Mouse (Mus musculus): ENCODE data around the gene Pak6. TPM values are rescaled to one million over a fixed set of nuclear protein-coding genes. Genes with fewer than 3 reads are reported as not detected.

The Pak6 gene
- total and polyA plus RNA-seq, 3 experiments: 0.05 to 0.73 (median 0.42) TPM

- TF ChIP-seq MXI1 (IDR thresholded peaks at IDR 0.05; ENCODE audit: low read depth, low read length) (no peak), MYC (IDR thresholded peaks at IDR 0.05; ENCODE audit: low read depth, low read length) (no peak), GABPA (IDR thresholded peaks at IDR 0.05; ENCODE audit: insufficient replicate concordance, low read depth, low read length) (no peak), E2F4 (IDR thresholded peaks at IDR 0.05; ENCODE audit: insufficient replicate concordance, low read depth, low read length) (no peak), ZNF384 (IDR thresholded peaks at IDR 0.05; ENCODE audit: low read depth, low read length) (no peak), CHD2 (IDR thresholded peaks at IDR 0.05; ENCODE audit: low read length) (no peak), UBTF (IDR thresholded peaks at IDR 0.05; ENCODE audit: low read depth, low read length) (no peak), ZKSCAN1 (IDR thresholded peaks at IDR 0.05; ENCODE audit: borderline replicate concordance, low read depth, low read length) (no peak), CHD1 (IDR thresholded peaks at IDR 0.05; ENCODE audit: low read depth, low read length) (no peak), POLR2A (IDR thresholded peaks at IDR 0.05; ENCODE audit: low read depth, low read length) (no peak)
- Histone ChIP-seq H3K9ac (ENCODE audit: insufficient read depth, low read depth) (no peak overlapping the region), H3K79me2 (replicated peaks; ENCODE audit: control insufficient read depth, extremely low read depth, insufficient read depth, poor library complexity, severe bottlenecking) (no peaks in the 10 kb centered on the region), H3K4me1 (ENCODE audit: control insufficient read depth in 1 of 2, insufficient read depth in 2 of 2) (peaks cover 0 to 12% of the 10 kb centered on the region in 2 experiments; a peak in 1 of 4 replicates), H3K9me3 (replicated peaks; ENCODE audit: low read length) (no peaks in the 10 kb centered on the region), H3K36me3 (replicated peaks in 1 of 2; ENCODE audit: control insufficient read depth in 1 of 2, insufficient read depth in 1 of 2, low read length in 1 of 2) (no peaks in the 10 kb centered on the region), H3K27ac (ENCODE audit: insufficient read depth, low read depth) (no peak overlapping the region), H3K4me2 (ENCODE audit: insufficient read depth, low read depth, poor library complexity, severe bottlenecking) (no peak overlapping the region), H3K27me3 (replicated peaks) (no peaks in the 10 kb centered on the region), H3K4me3 (replicated peaks in 1 of 3; ENCODE audit: low read depth in 2 of 3, low read length in 2 of 3, poor library complexity in 1 of 3) (no peak overlapping the region)
- no peak for DNase-seq (ENCODE audit: extremely low read depth)
- dilution Hi-C loops (cut with MboI; ENCODE audit: extremely low pct_ligation_motif_present, extremely low pct_unique_long_range_greater_than_20kb, low sequenced_read_pairs) (no loop called here), in situ Hi-C loops (cut with MboI; ENCODE audit: low pct_ligation_motif_present, low pct_unique_long_range_greater_than_20kb, low sequenced_read_pairs) (no loop called here)
These were observed 8.6 kb downstream of the Pak6 start for GRCm38 (mm10) chr2:118671728-118672127.

- H3K27ac ChIP-seq (ENCODE audit: insufficient read depth, low read depth): no peak overlapping the region
- H3K27me3 ChIP-seq (replicated peaks): no peaks in the 10 kb centered on the region
- no peak overlapping the region for H3K4me3 ChIP-seq (replicated peaks in 1 of 3; ENCODE audit: low read depth in 2 of 3, low read length in 2 of 3, poor library complexity in 1 of 3)
- DNase-seq (ENCODE audit: extremely low read depth): no peak
- no peaks in the 10 kb centered on the region for H3K79me2 ChIP-seq (replicated peaks; ENCODE audit: control insufficient read depth, extremely low read depth, insufficient read depth, poor library complexity, severe bottlenecking)
- H3K9ac ChIP-seq (ENCODE audit: insufficient read depth, low read depth): no peak overlapping the region
- dilution Hi-C loops (cut with MboI; ENCODE audit: extremely low pct_ligation_motif_present, extremely low pct_unique_long_range_greater_than_20kb, low sequenced_read_pairs) (no loop called here), in situ Hi-C loops (cut with MboI; ENCODE audit: low pct_ligation_motif_present, low pct_unique_long_range_greater_than_20kb, low sequenced_read_pairs) (no loop called here)
- no peaks in the 10 kb centered on the region for H3K36me3 ChIP-seq (replicated peaks in 1 of 2; ENCODE audit: control insufficient read depth in 1 of 2, insufficient read depth in 1 of 2, low read length in 1 of 2)
- H3K9me3 ChIP-seq (replicated peaks; ENCODE audit: low read length): peaks cover 3% of the 10 kb centered on the region
- peaks cover 0 to 5% of the 10 kb centered on the region in 2 experiments; a peak in 1 of 4 replicates for H3K4me1 ChIP-seq (ENCODE audit: control insufficient read depth in 1 of 2, insufficient read depth in 2 of 2)
- TF ChIP-seq USF1 (IDR thresholded peaks at IDR 0.05; ENCODE audit: low read depth, low read length) (no peak), MAX (IDR thresholded peaks at IDR 0.05; ENCODE audit: low read length) (no peak), MAFK (IDR thresholded peaks at IDR 0.05; ENCODE audit: insufficient replicate concordance, low read length) (no peak), RAD21 (IDR thresholded peaks at IDR 0.05; ENCODE audit: low read depth, low read length) (no peak), TBP (conservative IDR thresholded peaks at IDR 0.05; ENCODE audit: low read depth, low read length) (no peak), MEF2A (IDR thresholded peaks at IDR 0.05; ENCODE audit: borderline replicate concordance, low read depth, low read length) (no peak), PAX5 (IDR thresholded peaks at IDR 0.05; ENCODE audit: low read length) (no peak), RCOR1 (conservative IDR thresholded peaks at IDR 0.05; ENCODE audit: low read depth, low read length) (no peak), ELF1 (IDR thresholded peaks at IDR 0.05; ENCODE audit: low read depth, low read length) (no peak), GABPA (IDR thresholded peaks at IDR 0.05; ENCODE audit: insufficient replicate concordance, low read depth, low read length) (no peak), CHD1 (IDR thresholded peaks at IDR 0.05; ENCODE audit: low read depth, low read length) (no peak), NELFE (IDR thresholded peaks at IDR 0.05; ENCODE audit: low read depth, low read length) (no peak), HCFC1 (IDR thresholded peaks at IDR 0.05; ENCODE audit: low read depth, low read length) (no peak), USF2 (conservative IDR thresholded peaks at IDR 0.05; ENCODE audit: low read depth, low read length) (no peak), IRF4 (IDR thresholded peaks at IDR 0.05; ENCODE audit: low read depth, low read length) (no peak), ZKSCAN1 (IDR thresholded peaks at IDR 0.05; ENCODE audit: borderline replicate concordance, low read depth, low read length) (no peak), ETS1 (conservative IDR thresholded peaks at IDR 0.05; ENCODE audit: low read depth, low read length) (no peak), SMC3 (IDR thresholded peaks at IDR 0.05; ENCODE audit: low read depth, low read length) (no peak), POLR2A (IDR thresholded peaks at IDR 0.05; ENCODE audit: low read depth, low read length) (no peak)
- no peak overlapping the region for H3K4me2 ChIP-seq (ENCODE audit: insufficient read depth, low read depth, poor library complexity, severe bottlenecking)
These were observed 10.8 kb downstream of the Pak6 start for GRCm38 (mm10) chr2:118673686-118674465.
